Mouse (Mus musculus): ENCODE measurements around the gene Hrasls5. TPM values are rescaled to one million over a fixed set of nuclear protein-coding genes. Genes with fewer than 3 reads are reported as not detected.

Gene Hrasls5
- total and polyA plus RNA-seq, 2 experiments, result not detected

DNA sequence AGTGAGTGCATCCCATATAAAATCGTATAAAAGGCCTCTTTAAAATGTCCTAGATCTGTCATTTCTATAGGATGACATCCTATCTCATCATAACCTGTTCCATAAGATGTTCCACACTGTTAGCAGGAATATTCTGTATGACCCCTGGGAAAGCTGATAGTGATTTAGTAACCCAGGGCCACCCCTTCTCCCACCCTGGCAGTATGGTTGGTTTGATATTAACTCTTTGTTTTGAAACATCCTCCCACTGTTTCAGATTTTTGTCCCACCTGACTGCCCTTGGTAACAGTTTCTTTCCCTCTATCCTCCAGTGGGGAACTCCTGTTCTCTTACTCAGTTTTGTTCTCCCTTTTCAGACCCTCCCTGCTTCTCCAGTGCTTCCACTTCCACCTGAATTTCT lies 21.4 kb downstream of the Hrasls5 start:
- no peak for DNase-seq (ENCODE audit: extremely low read depth, low read depth, low spot score)
- no peak for TF ChIP-seq POLR2A (IDR thresholded peaks at IDR 0.05; ENCODE audit: extremely low read depth, insufficient read depth, low read length)
- no peak for TF ChIP-seq CTCF (IDR thresholded peaks at IDR 0.05; ENCODE audit: low read depth, low read length)
- no peak overlapping the region for H3K27ac ChIP-seq (replicated peaks; ENCODE audit: insufficient read depth, low read depth, low read length)
- no peaks in the 10 kb centered on the region for H3K79me2 ChIP-seq (ENCODE audit: control insufficient read depth, insufficient read depth, low read length)
- H3K36me3 ChIP-seq (ENCODE audit: control insufficient read depth, insufficient read depth, low read length), result no peaks in the 10 kb centered on the region
- H3K27me3 ChIP-seq (ENCODE audit: control insufficient read depth, insufficient read depth, low read length), result no peaks in the 10 kb centered on the region
- 71% methylated on average over 1 of the region's 1 CpGs for WGBS
- H3K9ac ChIP-seq (ENCODE audit: low read depth, low read length), result no peak overlapping the region
- no peak overlapping the region for H3K4me3 ChIP-seq (ENCODE audit: insufficient read depth, low read depth, low read length)
- no peaks in the 10 kb centered on the region; the same call in 1 of the 2 replicates for H3K4me1 ChIP-seq (ENCODE audit: control insufficient read depth, insufficient read depth, low read length)

DNA sequence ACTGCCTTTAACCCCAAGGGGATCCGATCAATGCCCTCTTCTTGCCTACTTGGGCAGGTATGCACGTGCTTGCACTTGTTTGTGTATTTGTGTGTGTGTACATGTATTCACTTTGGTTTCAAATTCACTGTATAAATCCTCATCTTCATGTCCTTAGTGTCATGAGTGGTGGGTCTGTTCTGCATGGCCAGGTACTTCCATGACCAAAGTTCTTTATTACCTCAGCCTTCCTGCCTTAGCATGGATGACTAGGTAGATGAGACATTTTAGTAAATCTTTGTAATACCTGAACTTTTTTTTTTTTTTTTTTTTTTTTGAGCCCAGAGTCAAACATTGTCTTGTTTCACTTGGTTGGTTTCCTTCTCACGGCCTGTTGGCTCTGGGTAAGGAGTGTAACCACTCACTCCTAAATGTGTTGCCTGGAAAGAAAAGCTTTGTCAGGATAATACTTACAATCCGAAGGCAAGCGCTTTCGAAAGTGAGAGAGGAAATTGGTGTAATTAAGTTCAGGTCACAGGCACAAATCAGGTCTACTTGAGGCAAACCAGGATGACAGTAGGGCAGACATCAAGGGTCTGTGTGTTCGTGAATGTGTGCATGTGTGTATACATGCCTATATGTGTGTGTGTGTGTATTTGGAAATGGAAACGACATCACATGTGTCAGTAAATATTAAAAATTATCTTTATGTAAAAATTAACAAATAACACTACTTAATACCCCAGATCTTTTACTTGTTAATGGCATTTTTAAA lies 36.7 kb downstream of the Hrasls5 start:
- Histone ChIP-seq H3K27me3 (ENCODE audit: control insufficient read depth, insufficient read depth, low read length) (no peaks in the 10 kb centered on the region), H3K4me3 (ENCODE audit: insufficient read depth, low read depth, low read length) (no peak overlapping the region), H3K27ac (replicated peaks; ENCODE audit: insufficient read depth, low read depth, low read length) (no peak overlapping the region), H3K4me1 (ENCODE audit: control insufficient read depth, insufficient read depth, low read length) (no peaks in the 10 kb centered on the region; the same call in 1 of the 2 replicates), H3K9ac (ENCODE audit: low read depth, low read length) (no peak overlapping the region), H3K36me3 (ENCODE audit: control insufficient read depth, insufficient read depth, low read length) (no peaks in the 10 kb centered on the region), H3K79me2 (ENCODE audit: control insufficient read depth, insufficient read depth, low read length) (no peaks in the 10 kb centered on the region)
- TF ChIP-seq CTCF (IDR thresholded peaks at IDR 0.05; ENCODE audit: low read depth, low read length) (no peak), POLR2A (IDR thresholded peaks at IDR 0.05; ENCODE audit: extremely low read depth, insufficient read depth, low read length) (no peak)
- DNase-seq (ENCODE audit: extremely low read depth, low read depth, low spot score), result no peak
- WGBS, result 87% methylated on average over 8 of the region's 8 CpGs

DNA sequence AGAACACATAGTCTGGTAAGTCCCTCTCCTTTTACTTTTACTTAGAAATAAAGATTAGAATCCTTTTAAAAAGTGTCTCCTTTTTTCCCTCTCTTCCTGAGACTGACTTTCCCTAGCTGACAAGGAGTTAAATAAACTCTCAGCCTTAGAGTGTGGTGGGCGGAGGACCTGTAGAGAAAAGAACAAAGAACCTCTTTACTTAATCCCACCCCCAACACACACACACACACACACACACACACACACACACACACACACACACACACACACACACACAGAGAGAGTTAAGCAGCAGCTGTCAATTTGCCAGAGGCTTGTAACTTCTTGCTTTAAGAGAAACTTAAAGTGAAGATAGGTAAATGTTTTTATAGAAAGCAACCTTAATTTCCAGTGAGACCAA lies 59.7 kb downstream of the Hrasls5 start:
- 44% methylated on average over 1 of the region's 1 CpGs for WGBS
- Histone ChIP-seq H3K36me3 (ENCODE audit: control insufficient read depth, insufficient read depth, low read length) (no peaks in the 10 kb centered on the region), H3K27ac (replicated peaks; ENCODE audit: insufficient read depth, low read depth, low read length) (no peak overlapping the region), H3K9ac (ENCODE audit: low read depth, low read length) (no peak overlapping the region), H3K4me1 (ENCODE audit: control insufficient read depth, insufficient read depth, low read length) (no peaks in the 10 kb centered on the region), H3K4me3 (ENCODE audit: insufficient read depth, low read depth, low read length) (no peak overlapping the region), H3K27me3 (ENCODE audit: control insufficient read depth, insufficient read depth, low read length) (0 out of 2 replicates have a peak, but pooled peaks cover 3% of the 10 kb centered on the region), H3K79me2 (ENCODE audit: control insufficient read depth, insufficient read depth, low read length) (no peaks in the 10 kb centered on the region)
- DNase-seq (ENCODE audit: extremely low read depth, low read depth, low spot score), result no peak
- TF ChIP-seq CTCF (IDR thresholded peaks at IDR 0.05; ENCODE audit: low read depth, low read length) (no peak), POLR2A (IDR thresholded peaks at IDR 0.05; ENCODE audit: extremely low read depth, insufficient read depth, low read length) (no peak)

DNA sequence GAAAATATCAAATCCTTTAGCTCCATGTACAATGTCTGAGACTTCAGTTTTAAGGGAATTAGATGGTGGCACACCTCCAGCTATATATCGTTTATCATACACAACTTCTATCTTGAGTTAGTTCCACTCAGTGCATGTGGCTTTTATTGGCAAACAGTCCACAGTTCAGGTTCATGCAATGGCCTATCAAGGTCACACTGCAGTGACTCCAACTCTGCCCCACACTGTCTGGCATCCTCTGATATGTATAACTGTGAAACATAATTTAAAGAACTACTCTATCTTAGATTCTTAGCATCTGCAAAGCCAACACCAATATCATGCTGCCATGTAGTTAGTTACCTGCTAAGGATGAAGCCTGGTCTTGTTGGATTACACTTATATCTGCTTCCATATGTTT lies 75.6 kb downstream of the Hrasls5 start:
- H3K4me3 ChIP-seq (ENCODE audit: insufficient read depth, low read depth, low read length), result no peak overlapping the region
- DNase-seq (ENCODE audit: extremely low read depth, low read depth, low spot score), result no peak
- TF ChIP-seq POLR2A (IDR thresholded peaks at IDR 0.05; ENCODE audit: extremely low read depth, insufficient read depth, low read length) (no peak), CTCF (IDR thresholded peaks at IDR 0.05; ENCODE audit: low read depth, low read length) (no peak)
- H3K79me2 ChIP-seq (ENCODE audit: control insufficient read depth, insufficient read depth, low read length), result no peaks in the 10 kb centered on the region
- no peak overlapping the region for H3K9ac ChIP-seq (ENCODE audit: low read depth, low read length)
- H3K27ac ChIP-seq (replicated peaks; ENCODE audit: insufficient read depth, low read depth, low read length), result no peak overlapping the region
- 85% methylated on average over 1 of the region's 1 CpGs for WGBS
- H3K36me3 ChIP-seq (ENCODE audit: control insufficient read depth, insufficient read depth, low read length), result no peaks in the 10 kb centered on the region
- H3K27me3 ChIP-seq (ENCODE audit: control insufficient read depth, insufficient read depth, low read length), result no peaks in the 10 kb centered on the region
- no peaks in the 10 kb centered on the region for H3K4me1 ChIP-seq (ENCODE audit: control insufficient read depth, insufficient read depth, low read length)

Other genes starting within 250 kb of the Hrasls5 start
- 1.3 and 1.4 TPM in 2 replicates for gene Spindoc, start 229.5 kb upstream of the Hrasls5 start, total RNA-seq (2014; rRNA removed)
- gene Spindoc, start 229.5 kb upstream of the Hrasls5 start, polyA plus RNA-seq (2012; rRNA removed), result 3.0 and 4.4 TPM in 2 replicates
- gene 2700081O15Rik, start 194.9 kb upstream of the Hrasls5 start, total RNA-seq (2014; rRNA removed), result 1.7 and 2.3 TPM in 2 replicates
- 1.4 and 2.9 TPM in 2 replicates for gene 2700081O15Rik, start 194.9 kb upstream of the Hrasls5 start, polyA plus RNA-seq (2012; rRNA removed)
- 22.5 and 33.6 TPM in 2 replicates for gene Rtn3, start 129.3 kb upstream of the Hrasls5 start, total RNA-seq (2014; rRNA removed)
- gene Rtn3, start 129.3 kb upstream of the Hrasls5 start, polyA plus RNA-seq (2012; rRNA removed), result 45.7 and 50.0 TPM in 2 replicates
- gene Atl3, start 118.5 kb upstream of the Hrasls5 start, total RNA-seq (2014; rRNA removed), result 69.9 and 74.5 TPM in 2 replicates
- gene Atl3, start 118.5 kb upstream of the Hrasls5 start, polyA plus RNA-seq (2012; rRNA removed), result 16.5 and 19.4 TPM in 2 replicates
- 6.3 and 9.7 TPM in 2 replicates for gene Pla2g16, start 55.1 kb upstream of the Hrasls5 start, total RNA-seq (2014; rRNA removed)
- 4.3 and 6.5 TPM in 2 replicates for gene Pla2g16, start 55.1 kb upstream of the Hrasls5 start, polyA plus RNA-seq (2012; rRNA removed)
- not detected in 2 replicates for gene Lgals12, start 5.3 kb upstream of the Hrasls5 start, total RNA-seq (2014; rRNA removed)
- gene Lgals12, start 5.3 kb upstream of the Hrasls5 start, polyA plus RNA-seq (2012; rRNA removed), result not detected in 2 replicates
- gene Slc22a19, start 98.8 kb downstream of the Hrasls5 start, total RNA-seq (2014; rRNA removed), result not detected in 2 replicates
- not detected in 2 replicates for gene Slc22a19, start 98.8 kb downstream of the Hrasls5 start, polyA plus RNA-seq (2012; rRNA removed)
- gene Slc22a26, start 190.1 kb downstream of the Hrasls5 start, total RNA-seq (2014; rRNA removed), result 204 and 219 TPM in 2 replicates
- gene Slc22a26, start 190.1 kb downstream of the Hrasls5 start, polyA plus RNA-seq (2012; rRNA removed), result 61.3 and 79.5 TPM in 2 replicates

Data from liver, adult 2 months (tissue).